Mouse (Mus musculus) CH12.LX (cell line): ENCODE measurements around the gene Cdh23. TPM values are rescaled to one million over a fixed set of nuclear protein-coding genes. Genes with fewer than 3 reads are reported as not detected.

Experiments
- DNase-seq: peaks from one replicate; pipeline ENCODE4 v3.0.0-alpha.2; 2013; ENCODE audit errors: extremely low read depth
- H3K27ac ChIP-seq: 2 replicates; pipeline ENCODE4 v1.5.1; 2012; ENCODE audit warnings: low read depth, mild to moderate bottlenecking, control low read depth, moderate library complexity; ENCODE audit not compliant: insufficient read depth
- H3K27me3 ChIP-seq: replicated peaks from 2 replicates; pipeline ENCODE3; 2012; ENCODE audit warnings: inconsistent platforms
- H3K36me3 ChIP-seq, 2 experiments: replicated peaks in 1 of 2; 2 replicates each; pipeline versions ENCODE3 to v1.6.1; 2012; ENCODE audit warnings: inconsistent platforms in 1 of 2, low read length in 1 of 2, mild to moderate bottlenecking in 1 of 2, mixed read lengths in 1 of 2, moderate library complexity in 1 of 2; ENCODE audit not compliant: control insufficient read depth in 1 of 2, insufficient read depth in 1 of 2
- H3K4me1 ChIP-seq, 2 experiments: 2 replicates each; pipeline ENCODE4 v1.6.1; 2012; ENCODE audit warnings: inconsistent platforms in 1 of 2, moderate library complexity in 1 of 2; ENCODE audit not compliant: insufficient read depth in 2 of 2, control insufficient read depth in 1 of 2
- H3K4me2 ChIP-seq: 2 replicates; pipeline ENCODE4 v1.6.1; 2012; ENCODE audit warnings: low read depth, mild to moderate bottlenecking, control low read depth; ENCODE audit not compliant: poor library complexity, insufficient read depth, severe bottlenecking
- H3K4me3 ChIP-seq, 3 experiments: fragments of 150-350 bp in 1 of 3; sonication (generic) in 1 of 3; replicated peaks in 1 of 3; 2 replicates each; pipeline versions ENCODE3 to v1.5.1; 2011 to 2012; ENCODE audit warnings: low read depth in 2 of 3, low read length in 2 of 3, mild to moderate bottlenecking in 2 of 3, moderate library complexity in 2 of 3, control low read depth in 1 of 3, improper control_type of control experiment in 1 of 3, inconsistent platforms in 1 of 3, mixed read lengths in 1 of 3; ENCODE audit not compliant: poor library complexity in 1 of 3
- H3K79me2 ChIP-seq: replicated peaks from 2 replicates; pipeline ENCODE4 v1.6.1; 2012; ENCODE audit warnings: mild to moderate bottlenecking, moderate library complexity; ENCODE audit not compliant: control insufficient read depth, poor library complexity, insufficient read depth, severe bottlenecking; ENCODE audit errors: extremely low read depth
- H3K9ac ChIP-seq: 2 replicates; pipeline ENCODE4 v1.6.1; 2012; ENCODE audit warnings: low read depth, mild to moderate bottlenecking, control low read depth, moderate library complexity; ENCODE audit not compliant: insufficient read depth
- H3K9me3 ChIP-seq: replicated peaks from 2 replicates; pipeline ENCODE3; 2012; ENCODE audit warnings: low read length, inconsistent platforms, mixed read lengths
- E2F4 ChIP-seq: IDR thresholded peaks from 2 replicates; pipeline ENCODE4 v1.6.1; 2011; ENCODE audit warnings: low read depth, low read length, improper control_type of control experiment; ENCODE audit not compliant: insufficient replicate concordance
- ELF1 ChIP-seq: IDR thresholded peaks from 2 replicates; pipeline ENCODE4 v1.6.1; 2014; ENCODE audit warnings: low read depth, mild to moderate bottlenecking, inconsistent platforms, low read length, improper control_type of control experiment
- EP300 ChIP-seq: IDR thresholded peaks from 2 replicates; pipeline ENCODE4 v1.6.1; 2011; ENCODE audit warnings: low read length, improper control_type of control experiment
- JUN ChIP-seq: IDR thresholded peaks from 2 replicates; pipeline ENCODE4 v1.6.1; 2011; ENCODE audit warnings: low read depth, mild to moderate bottlenecking, low read length, improper control_type of control experiment, moderate library complexity; ENCODE audit not compliant: insufficient read depth
- JUND ChIP-seq: conservative IDR thresholded peaks from 2 replicates; pipeline ENCODE4 v1.6.1; 2011; ENCODE audit warnings: low read depth, low read length, improper control_type of control experiment
- KAT2A ChIP-seq: IDR thresholded peaks from 2 replicates; pipeline ENCODE4 v1.6.1; 2012; ENCODE audit warnings: low read length, improper control_type of control experiment, inconsistent platforms; ENCODE audit not compliant: insufficient replicate concordance
- MAZ ChIP-seq: IDR thresholded peaks from 2 replicates; pipeline ENCODE4 v1.6.1; 2012; ENCODE audit warnings: low read depth, mild to moderate bottlenecking, inconsistent platforms, low read length, improper control_type of control experiment, moderate library complexity
- MXI1 ChIP-seq: IDR thresholded peaks from 2 replicates; pipeline ENCODE4 v1.6.1; 2011; ENCODE audit warnings: mild to moderate bottlenecking, low read depth, low read length, improper control_type of control experiment
- MYC ChIP-seq: IDR thresholded peaks from 2 replicates; pipeline ENCODE4 v1.6.1; 2011; ENCODE audit warnings: low read depth, mild to moderate bottlenecking, improper control_type of control experiment, low read length
- NELFE ChIP-seq: IDR thresholded peaks from 2 replicates; pipeline ENCODE4 v1.6.1; 2011; ENCODE audit warnings: low read depth, low read length, improper control_type of control experiment
- NRF1 ChIP-seq: IDR thresholded peaks from 2 replicates; pipeline ENCODE4 v1.6.1; 2014; ENCODE audit warnings: low read depth, mild to moderate bottlenecking, inconsistent platforms, low read length, improper control_type of control experiment, moderate library complexity
- PAX5 ChIP-seq: IDR thresholded peaks from 2 replicates; pipeline ENCODE4 v1.6.1; 2012; ENCODE audit warnings: low read length, inconsistent platforms, mixed read lengths
- POLR2A ChIP-seq: IDR thresholded peaks from 2 replicates; pipeline ENCODE4 v1.6.1; 2011; ENCODE audit warnings: low read depth, mild to moderate bottlenecking, improper control_type of control experiment, low read length
- POLR2AphosphoS2 ChIP-seq: IDR thresholded peaks from 2 replicates; pipeline ENCODE4 v1.6.1; 2011; ENCODE audit warnings: low read depth, low read length, improper control_type of control experiment
- RCOR1 ChIP-seq: conservative IDR thresholded peaks from 2 replicates; pipeline ENCODE4 v1.6.1; 2012; ENCODE audit warnings: low read depth, mild to moderate bottlenecking, inconsistent platforms, low read length, improper control_type of control experiment
- SIN3A ChIP-seq: IDR thresholded peaks from 2 replicates; pipeline ENCODE4 v1.6.1; 2012; ENCODE audit warnings: low read length, improper control_type of control experiment, inconsistent platforms
- SMC3 ChIP-seq: IDR thresholded peaks from 2 replicates; pipeline ENCODE4 v1.6.1; 2011; ENCODE audit warnings: low read depth, low read length, improper control_type of control experiment
- TBP ChIP-seq: conservative IDR thresholded peaks from 2 replicates; pipeline ENCODE4 v1.6.1; 2011; ENCODE audit warnings: low read depth, low read length, improper control_type of control experiment
- TCF12 ChIP-seq: IDR thresholded peaks from 2 replicates; pipeline ENCODE4 v1.6.1; 2014; ENCODE audit warnings: low read depth, mild to moderate bottlenecking, inconsistent platforms, low read length, improper control_type of control experiment
- ZC3H11A ChIP-seq: IDR thresholded peaks from 2 replicates; pipeline ENCODE4 v1.6.1; 2012; ENCODE audit warnings: low read depth, mild to moderate bottlenecking, inconsistent platforms, low read length, improper control_type of control experiment
- ZKSCAN1 ChIP-seq: IDR thresholded peaks from 2 replicates; pipeline ENCODE4 v1.6.1; 2012; ENCODE audit warnings: low read depth, inconsistent platforms, low read length, improper control_type of control experiment, borderline replicate concordance
- ZMIZ1 ChIP-seq: IDR thresholded peaks from 2 replicates; pipeline ENCODE4 v1.6.1; 2012; ENCODE audit warnings: low read depth, mild to moderate bottlenecking, inconsistent platforms, low read length, improper control_type of control experiment
- ZNF384 ChIP-seq: IDR thresholded peaks from 2 replicates; pipeline ENCODE4 v1.6.1; 2012; ENCODE audit warnings: low read depth, low read length, improper control_type of control experiment, inconsistent platforms
- dilution Hi-C: fragments of 300-500 bp; cut with MboI; formaldehyde crosslinking; loops from 2 replicates; pipeline ENCODE4 v1.14.3; 2020; ENCODE audit warnings: low sequenced_read_pairs; ENCODE audit not compliant: extremely low pct_unique_long_range_greater_than_20kb, extremely low pct_ligation_motif_present
- in situ Hi-C: fragments of 300-500 bp; cut with MboI; formaldehyde crosslinking; loops from 3 replicates; pipeline ENCODE4 v1.14.3; 2019; ENCODE audit warnings: low sequenced_read_pairs, low pct_ligation_motif_present, low pct_unique_long_range_greater_than_20kb, mixed read lengths
- polyA plus RNA-seq: library from polyadenylated mRNA; unstranded; fragments of >175 nt; gene quantifications from 2 replicates; pipeline ENCODE4 v1.2.1, GENCODE M21; 2012; ENCODE audit warnings: low read depth; ENCODE audit not compliant: insufficient read length
- total RNA-seq, 2 experiments: library from RNA; depleted of rRNA; stranded (reverse); fragments of 300-350 nt in 1 of 2; fragments of >200 nt in 1 of 2; gene quantifications; 2 replicates each; pipeline ENCODE4 v1.2.3; 2012 to 2014

Gene Cdh23
- total and polyA plus RNA-seq, 3 experiments, result 0.20 to 0.73 (median 0.30) TPM

DNA sequence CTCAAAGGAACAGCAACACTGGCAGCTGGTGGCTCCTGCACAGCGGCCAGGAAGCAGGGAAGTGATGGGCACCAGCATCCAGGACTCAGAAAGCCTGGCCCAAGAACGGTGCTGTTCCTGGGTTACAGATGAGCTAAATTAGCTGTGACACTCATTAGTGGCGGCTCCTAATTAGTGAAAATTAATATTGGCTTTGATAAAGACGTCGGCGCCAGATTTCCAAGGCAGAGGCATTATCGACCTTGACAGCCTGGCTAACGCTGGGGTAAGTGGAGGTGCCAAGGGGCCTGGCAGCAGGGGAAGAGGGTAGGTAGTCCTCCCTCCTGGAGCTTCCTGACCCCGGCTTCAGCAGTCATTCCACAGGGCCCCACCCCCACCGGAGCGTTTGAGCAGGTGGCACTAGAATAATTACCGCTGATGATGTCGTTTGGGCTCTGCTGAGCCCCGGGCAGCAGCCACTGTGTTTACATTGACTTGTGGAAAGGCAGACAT, 72.0 kb downstream of the Cdh23 start:
- TF ChIP-seq POLR2A, result no peak
- TF ChIP-seq TCF12, result no peak
- TF ChIP-seq TBP, result no peak
- no peak for TF ChIP-seq EP300
- TF ChIP-seq NELFE, result no peak
- no peak for TF ChIP-seq ZC3H11A
- no peak for TF ChIP-seq KAT2A
- TF ChIP-seq SIN3A, result no peak
- TF ChIP-seq POLR2AphosphoS2, result no peak
- TF ChIP-seq JUND, result no peak
- no peak for TF ChIP-seq ZKSCAN1
- no peak for TF ChIP-seq PAX5
- no peak overlapping the region for H3K4me2 ChIP-seq
- peaks cover 0 to 8% of the 10 kb centered on the region in 2 experiments; a peak in 2 of 4 replicates for H3K4me1 ChIP-seq
- H3K4me3 ChIP-seq, result no peak overlapping the region
- H3K27me3 ChIP-seq, result peaks cover 73% of the 10 kb centered on the region
- no peak overlapping the region for H3K9ac ChIP-seq
- DNase-seq, result no peak
- in situ Hi-C loops, result no loop called here
- H3K9me3 ChIP-seq, result peaks cover 17% of the 10 kb centered on the region
- dilution Hi-C loops, result no loop called here
- H3K27ac ChIP-seq, result no peak overlapping the region
- no peaks in the 10 kb centered on the region for H3K79me2 ChIP-seq
- H3K36me3 ChIP-seq, result no peaks in the 10 kb centered on the region

DNA sequence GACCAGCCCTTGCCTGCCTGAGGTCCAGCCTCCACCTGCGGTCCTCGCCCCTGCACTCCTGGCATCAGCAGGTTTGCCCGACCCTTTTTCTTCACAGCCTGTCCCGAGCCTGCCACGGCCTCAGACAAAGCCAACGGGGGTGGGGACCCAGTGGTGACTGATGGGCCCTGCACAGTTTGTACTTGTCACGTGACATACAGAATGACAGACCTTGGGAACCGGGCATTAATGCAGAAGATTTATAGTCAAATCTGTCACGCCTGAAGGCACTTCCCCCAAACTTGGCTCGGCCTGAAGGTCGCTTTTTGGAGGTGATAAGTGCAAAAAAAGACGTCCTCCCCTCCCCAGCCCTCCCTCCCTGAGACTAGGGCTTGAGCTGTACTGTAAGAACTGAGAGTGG, 73.5 kb downstream of the Cdh23 start:
- peaks cover 2 to 16% of the 10 kb centered on the region in 2 experiments; a peak in 2 of 4 replicates for H3K4me1 ChIP-seq
- TF ChIP-seq ELF1 (no peak), ZMIZ1 (no peak), NELFE (no peak), NRF1 (no peak), KAT2A (no peak), E2F4 (no peak), JUN (no peak), POLR2A (no peak), EP300 (no peak), ZNF384 (no peak), SMC3 (no peak), RCOR1 (no peak), MAZ (no peak), JUND (no peak), MYC (no peak), PAX5 (no peak), MXI1 (no peak)
- no peak overlapping the region for H3K4me2 ChIP-seq
- in situ Hi-C loops (no loop called here), dilution Hi-C loops (no loop called here)
- H3K4me3 ChIP-seq, result no peak overlapping the region
- no peaks in the 10 kb centered on the region for H3K36me3 ChIP-seq
- H3K9ac ChIP-seq, result no peak overlapping the region
- peaks cover 10% of the 10 kb centered on the region for H3K9me3 ChIP-seq
- DNase-seq, result no peak
- H3K79me2 ChIP-seq, result no peaks in the 10 kb centered on the region
- no peak overlapping the region for H3K27ac ChIP-seq
- peaks cover 77% of the 10 kb centered on the region for H3K27me3 ChIP-seq
